Mouse (Mus musculus) kidney, adult 2 months (tissue): ENCODE results near the gene H1fnt. TPM values are rescaled to one million over a fixed set of nuclear protein-coding genes. Genes with fewer than 3 reads are reported as not detected.

ENCODE experiments used
- DNase-seq: peaks from one replicate; pipeline ENCODE4 v3.0.0; 2021
- H3K27ac ChIP-seq: fragments of 200-500 bp; 2 replicates; pipeline ENCODE4 v1.5.1; 2012; ENCODE audit warnings: low read depth, low read length, control low read depth, inconsistent platforms; ENCODE audit not compliant: insufficient read depth
- H3K27me3 ChIP-seq: fragments of 200-500 bp; replicated peaks from 2 replicates; pipeline ENCODE4 v1.6.1; 2012; ENCODE audit warnings: mild to moderate bottlenecking, moderate library complexity, low read length, inconsistent platforms; ENCODE audit not compliant: control insufficient read depth, insufficient read depth
- H3K36me3 ChIP-seq: fragments of 200-500 bp; 2 replicates; pipeline ENCODE4 v1.6.1; 2012; ENCODE audit warnings: mild to moderate bottlenecking, moderate library complexity, low read length, inconsistent platforms; ENCODE audit not compliant: control insufficient read depth, insufficient read depth
- H3K4me1 ChIP-seq: fragments of 200-500 bp; 2 replicates; pipeline ENCODE4 v1.6.1; 2011; ENCODE audit warnings: low read length; ENCODE audit not compliant: control insufficient read depth, insufficient read depth
- H3K4me3 ChIP-seq: fragments of 200-500 bp; 2 replicates; pipeline ENCODE4 v1.5.1; 2011; ENCODE audit warnings: mild to moderate bottlenecking, low read depth, low read length, control low read depth; ENCODE audit not compliant: insufficient read depth
- CTCF ChIP-seq: fragments of 200-500 bp; conservative IDR thresholded peaks from 2 replicates; pipeline ENCODE4 v1.5.1; 2011; ENCODE audit warnings: low read depth, mild to moderate bottlenecking, control low read depth, low read length, moderate library complexity, mixed read lengths; ENCODE audit not compliant: insufficient read depth, insufficient read length
- POLR2A ChIP-seq: fragments of 200-500 bp; IDR thresholded peaks from one replicate; pipeline ENCODE4 v1.6.1; 2011; ENCODE audit warnings: low read depth, low read length, control low read depth
- WGBS: fragments of 180-500 bp; shearing (Covaris S2); methylation state at CpG from one replicate; pipeline ENCODE4 v1.1.7; 2018; 5-methylcytosine and 5-hydroxymethylcytosine counted together
- polyA plus RNA-seq: library from polyadenylated mRNA; depleted of rRNA; stranded (reverse); fragments of >200 nt; gene quantifications from 2 replicates; pipeline ENCODE4 v1.2.3, GENCODE M21; 2012; rRNA removed

H1fnt gene
- polyA plus RNA-seq = 0.06 and 0.14 TPM in 2 replicates

DNA sequence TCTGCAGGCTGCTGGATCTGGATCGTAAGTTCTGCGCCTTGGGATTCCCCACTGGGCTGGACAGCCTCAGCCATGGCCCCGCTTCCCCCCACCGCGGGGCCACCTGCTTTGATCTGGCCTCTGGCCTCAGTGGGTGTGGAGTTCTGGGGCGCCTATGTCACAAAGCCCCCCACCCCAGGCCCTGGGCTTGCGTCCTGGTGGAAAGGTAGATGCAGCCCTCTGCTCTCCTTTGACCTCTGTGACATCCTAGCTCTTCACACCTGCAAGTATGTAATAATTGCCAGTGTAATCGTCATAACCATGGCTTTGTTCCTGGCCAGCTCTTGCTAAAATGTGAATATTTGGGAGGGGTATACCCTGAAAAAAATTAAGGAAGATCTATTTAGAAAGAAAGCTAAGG, at the start of gene H1fnt:
H1fnt (minus strand) TSS at position 101 of the 400 bp plus-strand sequence.
- no peak for DNase-seq
- Histone ChIP-seq H3K27me3 (no peaks in the 10 kb centered on the region), H3K4me1 (peaks cover 4% of the 10 kb centered on the region; the same call in 1 of the 2 replicates), H3K27ac (no peak within 1 kb of the TSS), H3K4me3 (no peak within 1 kb of the TSS), H3K36me3 (no peaks in the 10 kb centered on the region)
- 86% methylated on average over 8 of the region's 8 CpGs for WGBS
- TF ChIP-seq CTCF (no peak), POLR2A (no peak)

DNA sequence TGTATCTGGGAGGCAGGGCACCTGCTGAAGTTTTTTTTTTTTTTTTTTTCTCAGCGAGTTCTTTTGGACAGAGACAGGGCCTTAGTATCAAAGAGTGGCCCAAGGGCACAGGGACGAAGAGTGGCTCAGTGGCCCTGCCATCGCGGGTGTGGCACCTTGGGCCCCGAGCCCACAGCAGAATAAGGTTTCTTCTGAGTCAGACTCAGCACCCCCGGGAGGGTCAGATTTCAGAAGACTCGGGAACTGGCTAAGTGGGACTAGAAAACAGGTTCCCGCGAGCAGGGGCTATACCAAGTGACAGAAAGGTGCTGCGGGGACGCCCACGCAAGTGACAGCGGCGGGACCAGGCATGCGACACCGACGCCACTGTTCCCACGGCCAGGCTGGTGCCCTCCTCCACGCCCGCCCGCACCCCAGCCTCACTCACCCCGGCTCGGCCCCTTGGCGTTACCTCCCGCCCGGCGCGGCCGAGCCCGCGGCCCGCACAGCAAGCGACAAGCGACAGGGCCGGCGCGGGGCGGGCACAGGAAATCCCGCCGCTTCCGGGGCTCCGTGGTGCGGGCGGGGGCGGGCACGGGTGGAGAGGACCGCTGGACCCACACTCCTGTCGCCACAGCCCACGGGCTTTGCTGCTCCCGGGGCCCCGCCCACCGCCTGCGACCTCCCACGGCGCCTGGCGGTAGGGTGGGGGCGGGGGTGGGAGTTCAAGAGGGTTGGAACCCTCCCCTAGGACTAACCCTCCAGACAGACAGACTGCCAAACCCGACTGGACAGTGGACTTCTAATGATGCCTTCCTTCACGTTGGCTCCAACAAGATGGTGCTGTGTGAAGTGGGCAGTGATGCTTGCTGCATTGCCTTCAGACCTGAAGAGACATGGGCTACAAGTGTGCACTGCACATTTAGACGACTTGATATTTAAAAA, 38.8 kb upstream of the H1fnt start, which contains the start of gene Zfp641:
Zfp641 (minus strand) TSS at position 534 of the 924 bp plus-strand sequence.
- Histone ChIP-seq H3K4me3 (peak within 1 kb of the TSS; percentile 76), H3K36me3 (no peaks in the 10 kb centered on the region), H3K27me3 (no peaks in the 10 kb centered on the region), H3K4me1 (no peaks in the 10 kb centered on the region), H3K27ac (no peak within 1 kb of the TSS)
- DNase-seq = peak; percentile 52
- TF ChIP-seq CTCF = no peak
- TF ChIP-seq POLR2A = no peak
- 1% methylated on average over 60 of the region's 60 CpGs for WGBS

GRCm38 (mm10) chr15:98293651-98294050, 36.6 kb upstream of the H1fnt start:
- WGBS = 93% methylated on average over 8 of the region's 8 CpGs
- DNase-seq = no peak
- Histone ChIP-seq H3K27me3 (no peaks in the 10 kb centered on the region), H3K27ac (no peak overlapping the region), H3K4me1 (peaks cover 5% of the 10 kb centered on the region; the same call in 1 of the 2 replicates), H3K4me3 (no peak overlapping the region), H3K36me3 (no peaks in the 10 kb centered on the region)
- no peak for TF ChIP-seq POLR2A

GRCm38 (mm10) chr15:98288566-98288965, 31.5 kb upstream of the H1fnt start:
- WGBS = 68% methylated on average over 12 of the region's 12 CpGs
- TF ChIP-seq CTCF (no peak; the same call in 1 of the 2 replicates), POLR2A (no peak)

DNA sequence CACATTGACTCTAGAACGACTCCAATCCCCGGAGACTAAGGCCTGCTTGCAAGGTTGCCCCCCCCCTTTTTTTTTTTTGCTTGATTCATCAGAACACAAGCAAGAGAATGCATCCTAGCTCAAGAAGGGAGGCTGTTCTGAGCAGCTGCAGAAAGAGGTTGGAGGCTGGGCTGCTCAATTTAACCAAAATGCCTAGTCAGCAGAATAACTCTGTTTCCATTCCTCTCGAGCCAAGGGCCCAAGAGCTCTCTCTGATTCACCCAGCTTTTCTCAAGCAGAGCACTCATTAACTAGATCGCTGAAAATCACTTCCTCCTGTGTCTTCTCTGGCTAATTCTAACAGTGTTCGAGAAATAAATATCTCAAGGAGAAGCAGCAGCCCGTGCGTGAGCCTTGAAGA, 29.3 kb upstream of the H1fnt start:
- WGBS = 43% methylated on average over 7 of the region's 7 CpGs
- TF ChIP-seq CTCF = no peak
- no peak for TF ChIP-seq POLR2A
- no peaks in the 10 kb centered on the region for H3K36me3 ChIP-seq
- H3K4me3 ChIP-seq = no peak overlapping the region
- peak; percentile 66 for DNase-seq
- no peaks in the 10 kb centered on the region for H3K27me3 ChIP-seq
- H3K27ac ChIP-seq = peak overlapping the region; percentile 25; the same call in 1 of the 2 replicates
- H3K4me1 ChIP-seq = peaks cover 16% of the 10 kb centered on the region; the same call in 1 of the 2 replicates

More at GRCm38 (mm10) chr15:98288566-98288965, 31.5 kb upstream of the H1fnt start:
- Histone ChIP-seq H3K27me3 (no peaks in the 10 kb centered on the region), H3K36me3 (no peaks in the 10 kb centered on the region), H3K4me3 (no peak overlapping the region), H3K27ac (peak overlapping the region; percentile 6; the same call in 1 of the 2 replicates), H3K4me1 (peaks cover 16% of the 10 kb centered on the region; the same call in 1 of the 2 replicates)
- DNase-seq = peak; percentile 61

- no peak for TF ChIP-seq POLR2A
- no peak for TF ChIP-seq CTCF
- Histone ChIP-seq H3K36me3 (no peaks in the 10 kb centered on the region), H3K27me3 (no peaks in the 10 kb centered on the region), H3K27ac (no peak overlapping the region), H3K4me3 (no peak overlapping the region), H3K4me1 (peaks cover 4% of the 10 kb centered on the region; the same call in 1 of the 2 replicates)
- DNase-seq = no peak
- 88% methylated on average over 7 of the region's 7 CpGs for WGBS
Observed at GRCm38 (mm10) chr15:98257776-98258175, 683 bp upstream of the H1fnt start.

GRCm38 (mm10) chr15:98256271-98256670, 822 bp downstream of the H1fnt start:
- TF ChIP-seq CTCF (no peak), POLR2A (no peak)
- peak; percentile 95 for DNase-seq
- 74% methylated on average over 13 of the region's 13 CpGs for WGBS

More at GRCm38 (mm10) chr15:98256271-98256670, 822 bp downstream of the H1fnt start:
- no peak overlapping the region for H3K27ac ChIP-seq
- H3K4me1 ChIP-seq = peaks cover 4% of the 10 kb centered on the region; the same call in 1 of the 2 replicates
- no peak overlapping the region for H3K4me3 ChIP-seq
- H3K36me3 ChIP-seq = no peaks in the 10 kb centered on the region
- no peaks in the 10 kb centered on the region for H3K27me3 ChIP-seq
